Mouse (Mus musculus) embryonic facial prominence, embryonic 15.5 days (tissue): ENCODE measurements around the gene Gm9732. TPM values are rescaled to one million over a fixed set of nuclear protein-coding genes. Genes with fewer than 3 reads are reported as not detected.
"Not testable (repeated sequence)": the region's sequence is repeated elsewhere in the genome, so short reads cannot be mapped to it uniquely, and the experiment has no call there.

Experiments
- ATAC-seq: fragments of 200-750 bp; cut with Nextera tagmentation; 2 replicates; pipeline ENCODE4 v1.8.0; 2017; ENCODE audit warnings: low read depth, moderate TSS enrichment; ENCODE audit not compliant: insufficient number of reproducible peaks, low FRiP score, low TSS enrichment
- H3K27ac ChIP-seq: fragments of 300-500 bp; sonication (generic); replicated peaks from 2 replicates; pipeline ENCODE4 v1.5.1; 2015; ENCODE audit warnings: mild to moderate bottlenecking, inconsistent platforms
- H3K27me3 ChIP-seq: fragments of 300-500 bp; sonication (generic); 2 replicates; pipeline ENCODE4 v1.6.1; 2015; ENCODE audit warnings: inconsistent platforms
- H3K36me3 ChIP-seq: fragments of 300-500 bp; sonication (generic); 2 replicates; pipeline ENCODE4 v1.6.1; 2015; ENCODE audit warnings: mild to moderate bottlenecking, inconsistent platforms
- H3K4me1 ChIP-seq: fragments of 300-500 bp; sonication (generic); 2 replicates; pipeline ENCODE4 v1.6.1; 2015; ENCODE audit warnings: inconsistent platforms
- H3K4me2 ChIP-seq: fragments of 300-500 bp; sonication (generic); replicated peaks from 2 replicates; pipeline ENCODE4 v1.6.1; 2015; ENCODE audit warnings: mild to moderate bottlenecking, inconsistent platforms
- H3K4me3 ChIP-seq: fragments of 300-500 bp; sonication (generic); replicated peaks from 2 replicates; pipeline ENCODE4 v1.5.1; 2015; ENCODE audit warnings: mild to moderate bottlenecking, inconsistent platforms
- H3K9ac ChIP-seq: fragments of 300-500 bp; sonication (generic); 2 replicates; pipeline ENCODE4 v1.6.1; 2015; ENCODE audit warnings: inconsistent platforms
- H3K9me3 ChIP-seq: fragments of 300-500 bp; sonication (generic); replicated peaks from 2 replicates; pipeline ENCODE4 v1.6.1; 2016; ENCODE audit warnings: inconsistent platforms
- WGBS: fragments of 180-500 bp; shearing (Covaris S2); methylation state at CpG from one replicate; pipeline ENCODE4 v1.1.7; 2015; 5-methylcytosine and 5-hydroxymethylcytosine counted together
- polyA plus RNA-seq: library from polyadenylated mRNA; unstranded; fragments of >200 nt; fragmentation: Nextera tagmentation; extraction: Ambion mirVana; gene quantifications from 2 replicates; pipeline ENCODE4 v1.2.1, GENCODE M21; 2015

Gm9732 gene
- polyA plus RNA-seq, 1 experiment from 2014 or later: not detected

DNA sequence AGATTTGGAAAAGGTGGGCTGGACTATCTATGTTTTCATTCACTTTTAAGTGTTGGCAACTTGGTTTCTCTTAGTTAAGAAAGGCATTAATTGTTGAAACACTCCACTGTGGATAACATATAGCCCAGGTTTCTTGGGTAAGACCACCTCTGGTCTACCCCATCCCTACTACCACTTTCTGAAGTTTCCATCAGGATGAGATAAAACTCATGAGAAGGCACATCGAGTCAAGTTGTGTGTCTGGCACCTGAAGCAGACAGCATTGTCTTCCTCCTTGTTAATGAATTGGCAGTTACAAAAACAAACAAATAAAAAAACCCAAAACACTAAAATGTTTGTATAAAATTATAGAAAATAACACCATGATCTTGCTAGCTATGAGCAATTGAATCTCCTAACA lies 916 bp downstream of the Gm9732 start:
- not testable (repeated sequence) for H3K27me3 ChIP-seq, H3K4me2 ChIP-seq, H3K4me3 ChIP-seq, H3K9ac ChIP-seq, H3K36me3 ChIP-seq, H3K27ac ChIP-seq, H3K4me1 ChIP-seq, H3K9me3 ChIP-seq, ATAC-seq
- 66% methylated on average over 1 of the region's 1 CpGs for WGBS

DNA sequence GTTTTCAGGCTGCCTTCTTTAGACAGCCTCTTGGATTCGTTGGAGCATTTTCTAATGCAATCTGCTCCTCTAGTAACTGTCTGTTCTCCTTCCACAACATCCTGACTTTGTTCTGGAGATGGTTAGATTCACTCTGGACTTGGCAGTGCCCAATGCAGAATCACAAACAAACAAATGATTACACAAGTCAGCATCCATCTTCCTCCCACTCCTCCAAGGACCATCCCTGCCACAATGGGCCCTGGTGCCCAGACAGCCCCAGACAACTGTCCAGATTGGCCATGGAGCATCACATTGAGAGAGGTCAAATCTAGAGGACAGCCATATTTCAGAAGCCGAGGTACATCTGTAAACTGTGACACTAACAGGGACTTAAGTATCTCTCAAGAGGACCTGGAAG lies 2.6 kb downstream of the Gm9732 start:
- not testable (repeated sequence) for ATAC-seq, H3K27ac ChIP-seq, H3K4me2 ChIP-seq, H3K9ac ChIP-seq, H3K36me3 ChIP-seq, H3K4me3 ChIP-seq, H3K9me3 ChIP-seq, H3K27me3 ChIP-seq, H3K4me1 ChIP-seq
- 65% methylated on average over 2 of the region's 2 CpGs for WGBS

DNA sequence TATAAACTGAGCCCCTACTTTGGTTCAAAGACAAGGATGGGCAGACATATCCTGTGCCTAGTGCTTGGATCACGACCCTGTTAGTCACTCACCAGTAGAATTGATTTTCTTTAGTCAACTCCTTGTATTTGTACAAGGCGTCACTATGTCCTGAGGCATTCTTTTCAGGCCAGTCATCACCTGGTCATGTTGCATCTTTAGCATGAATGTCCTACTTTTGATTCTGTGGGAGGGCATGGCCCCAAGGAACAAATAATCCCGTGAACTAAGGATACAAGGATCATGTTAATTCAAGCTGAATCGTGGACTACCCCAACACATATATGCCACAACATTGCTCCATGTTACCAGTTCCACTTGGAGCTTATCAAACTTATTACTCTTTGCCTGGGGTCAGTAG lies 3.3 kb downstream of the Gm9732 start:
- 70% methylated on average over 4 of the region's 4 CpGs for WGBS

DNA sequence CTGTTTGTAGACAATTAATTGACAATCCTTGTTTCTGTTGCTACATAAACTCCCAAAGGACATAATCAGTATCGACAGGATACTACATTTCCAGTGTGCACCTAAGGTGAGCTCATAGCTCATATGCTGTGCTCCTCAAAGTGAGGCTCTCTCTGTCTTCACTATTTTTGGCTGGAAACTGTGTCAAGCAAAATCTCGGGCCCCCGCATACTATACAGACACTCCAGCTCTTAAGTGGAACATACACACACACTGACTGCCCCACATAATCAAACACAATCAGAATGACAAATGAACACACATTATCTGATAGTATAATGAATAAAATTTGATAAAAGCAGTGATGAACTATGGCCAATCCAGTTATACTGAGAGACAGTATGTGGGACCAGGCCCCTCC lies 3.8 kb downstream of the Gm9732 start:
- not testable (repeated sequence) for ATAC-seq, H3K9ac ChIP-seq, H3K36me3 ChIP-seq, H3K27me3 ChIP-seq, H3K9me3 ChIP-seq, H3K4me2 ChIP-seq, H3K4me1 ChIP-seq, H3K27ac ChIP-seq, H3K4me3 ChIP-seq
- WGBS: 92% methylated on average over 3 of the region's 3 CpGs

More for the DNA sequence above, 3.3 kb downstream of the Gm9732 start:
- H3K4me1 ChIP-seq, H3K9me3 ChIP-seq, ATAC-seq, H3K9ac ChIP-seq, H3K27ac ChIP-seq, H3K4me3 ChIP-seq, H3K4me2 ChIP-seq, H3K27me3 ChIP-seq, H3K36me3 ChIP-seq: not testable (repeated sequence)

DNA sequence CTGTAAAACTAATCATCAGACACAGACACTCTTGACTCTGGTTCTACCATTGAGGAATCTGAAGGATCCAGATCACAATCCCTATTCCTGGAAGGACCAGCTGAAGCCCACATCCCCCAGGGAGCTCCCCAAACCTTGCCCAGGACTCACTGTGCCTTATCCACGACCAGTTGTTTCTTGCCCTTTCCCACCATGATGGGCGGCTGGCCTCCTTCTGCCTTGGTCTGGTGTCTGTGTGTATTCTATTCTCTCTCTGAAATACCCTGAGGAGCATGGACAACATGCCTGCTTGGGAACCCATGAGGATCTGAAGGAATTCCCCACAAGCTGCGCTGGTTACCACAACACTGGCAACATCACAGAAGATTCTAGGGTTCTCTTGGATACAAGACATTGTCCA lies 18.7 kb downstream of the Gm9732 start, which contains the start of gene Gm8127:
TSS of gene Gm8127 (minus strand) at position 330 of the 400 bp plus-strand sequence.
- WGBS: 78% methylated on average over 3 of the region's 3 CpGs
- not testable (repeated sequence) for H3K4me1 ChIP-seq, H3K4me2 ChIP-seq

DNA sequence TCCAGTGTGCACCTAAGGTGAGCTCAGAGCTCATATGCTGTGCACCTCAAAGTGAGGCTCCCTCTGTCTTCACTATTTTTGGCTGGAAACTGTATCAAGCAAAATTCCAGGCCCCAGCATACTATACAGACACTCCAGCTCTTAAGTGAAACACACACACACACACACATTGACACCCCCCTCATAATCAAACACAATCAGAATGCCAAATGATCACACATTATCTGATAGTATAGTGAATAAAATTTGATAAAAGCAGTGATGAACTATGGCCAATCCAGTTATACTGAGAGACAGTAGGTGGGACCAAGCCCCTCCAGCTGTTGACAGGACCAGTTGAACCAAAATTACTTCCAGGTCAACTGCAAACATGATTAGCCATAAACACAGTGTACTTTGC lies 44.7 kb downstream of the Gm9732 start:
- not testable (repeated sequence) for H3K4me2 ChIP-seq, H3K4me1 ChIP-seq, H3K4me3 ChIP-seq, H3K27ac ChIP-seq, H3K9me3 ChIP-seq, H3K9ac ChIP-seq, H3K36me3 ChIP-seq, ATAC-seq, H3K27me3 ChIP-seq

More for the DNA sequence above, 18.7 kb downstream of the Gm9732 start, which contains the start of gene Gm8127:
- H3K27me3 ChIP-seq, H3K36me3 ChIP-seq, H3K9me3 ChIP-seq, H3K9ac ChIP-seq, H3K4me3 ChIP-seq, ATAC-seq, H3K27ac ChIP-seq: not testable (repeated sequence)

DNA sequence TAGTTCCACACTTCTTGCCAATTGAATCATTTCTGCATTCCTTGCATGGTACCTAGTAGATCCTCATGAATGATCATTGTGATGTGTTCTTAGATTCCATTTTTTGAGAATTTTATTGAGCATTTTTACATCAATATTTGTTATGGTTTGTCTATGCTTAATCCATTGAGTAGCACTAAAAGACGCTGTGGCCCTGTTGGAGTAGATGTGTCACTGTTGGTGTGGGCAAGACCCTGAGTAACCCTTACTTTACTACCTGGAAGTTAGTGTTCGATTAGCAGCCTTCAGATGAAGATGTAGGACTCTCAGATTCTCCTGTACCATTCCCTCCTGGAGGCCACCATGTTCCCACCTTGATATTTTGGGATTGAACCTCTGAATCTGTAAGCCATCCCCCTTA lies 53.8 kb downstream of the Gm9732 start:
- not testable (repeated sequence) for H3K9ac ChIP-seq, ATAC-seq, H3K27ac ChIP-seq, H3K9me3 ChIP-seq, H3K4me1 ChIP-seq, H3K4me3 ChIP-seq, H3K27me3 ChIP-seq, H3K36me3 ChIP-seq, H3K4me2 ChIP-seq
- WGBS: 52% methylated on average over 2 of the region's 2 CpGs

DNA sequence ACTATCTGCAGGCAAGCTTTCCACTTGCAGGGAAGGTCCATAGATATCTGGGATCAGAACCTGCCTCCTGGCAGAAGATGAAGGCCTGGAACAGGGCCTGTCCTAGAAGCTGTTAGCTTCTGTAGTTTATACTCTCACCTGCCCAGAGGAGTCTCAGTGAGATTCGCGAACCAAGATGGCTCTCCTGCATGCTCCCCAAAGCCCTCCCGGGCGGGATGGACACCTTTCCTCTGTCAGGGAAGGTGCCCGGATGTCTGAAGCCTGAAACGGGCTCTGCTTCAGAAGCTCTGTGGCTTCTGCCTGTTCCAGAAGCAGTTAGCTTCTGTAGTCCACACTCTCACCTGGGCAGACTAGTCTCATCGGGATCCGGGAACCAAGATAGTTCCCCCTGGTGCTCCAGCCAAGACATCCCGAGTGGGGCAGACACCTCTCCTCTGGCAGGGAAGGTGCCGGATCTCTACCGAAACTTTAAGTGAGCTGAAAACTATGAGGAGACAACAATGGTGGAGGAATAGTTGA lies 56.6 kb downstream of the Gm9732 start:
- not testable (repeated sequence) for H3K9me3 ChIP-seq, H3K4me2 ChIP-seq, H3K36me3 ChIP-seq, H3K4me1 ChIP-seq, H3K27ac ChIP-seq, H3K9ac ChIP-seq, H3K27me3 ChIP-seq, ATAC-seq, H3K4me3 ChIP-seq
- WGBS: 89% methylated on average over 11 of the region's 11 CpGs

DNA sequence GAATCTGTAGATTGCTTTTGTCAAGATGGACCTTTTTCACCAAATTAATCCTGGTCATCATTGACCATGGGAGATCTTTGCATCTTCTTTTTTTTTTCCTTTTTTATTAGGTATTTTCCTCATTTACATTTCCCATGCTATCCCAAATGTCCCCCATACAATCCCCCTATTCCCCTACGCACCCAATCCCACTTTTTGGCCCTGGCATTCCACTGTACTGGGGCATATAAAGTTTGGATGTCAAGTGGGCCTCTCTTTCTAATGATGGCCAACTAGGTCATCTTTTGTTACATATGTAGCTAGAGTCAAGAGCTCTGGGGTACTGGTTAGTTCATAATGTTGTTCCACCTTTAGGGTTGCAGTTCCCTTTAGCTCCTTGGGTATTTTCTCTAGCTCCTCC lies 62.8 kb downstream of the Gm9732 start:
- H3K4me2 ChIP-seq, H3K27me3 ChIP-seq, H3K27ac ChIP-seq, H3K9me3 ChIP-seq, ATAC-seq, H3K36me3 ChIP-seq, H3K9ac ChIP-seq, H3K4me3 ChIP-seq, H3K4me1 ChIP-seq: not testable (repeated sequence)
- WGBS: 72% methylated on average over 1 of the region's 1 CpGs

DNA sequence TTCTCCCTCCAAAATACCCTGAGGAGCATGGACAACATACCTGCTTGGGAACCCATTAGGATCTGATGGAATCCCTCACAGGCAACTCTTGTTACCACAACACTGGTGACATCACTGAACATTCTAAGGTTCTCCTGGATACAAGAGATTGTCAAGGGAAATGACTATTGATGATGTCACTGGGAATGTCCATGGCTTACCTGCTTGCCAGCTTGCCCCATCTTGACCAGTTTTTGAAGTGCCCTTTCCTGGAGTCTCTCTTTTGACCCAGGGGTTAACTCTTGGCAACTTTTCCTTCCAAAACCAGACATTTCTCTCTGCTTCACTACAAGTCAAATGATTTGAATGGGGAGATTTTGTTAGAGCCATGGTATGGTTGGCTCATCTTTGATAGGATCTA lies 72.9 kb downstream of the Gm9732 start, which contains the start of gene 1700001F09Rik:
TSS of gene 1700001F09Rik (minus strand) at position 101 of the 400 bp plus-strand sequence.
- not testable (repeated sequence) for H3K36me3 ChIP-seq, H3K27ac ChIP-seq, H3K9ac ChIP-seq, H3K27me3 ChIP-seq, ATAC-seq, H3K4me3 ChIP-seq, H3K4me1 ChIP-seq, H3K9me3 ChIP-seq, H3K4me2 ChIP-seq

DNA sequence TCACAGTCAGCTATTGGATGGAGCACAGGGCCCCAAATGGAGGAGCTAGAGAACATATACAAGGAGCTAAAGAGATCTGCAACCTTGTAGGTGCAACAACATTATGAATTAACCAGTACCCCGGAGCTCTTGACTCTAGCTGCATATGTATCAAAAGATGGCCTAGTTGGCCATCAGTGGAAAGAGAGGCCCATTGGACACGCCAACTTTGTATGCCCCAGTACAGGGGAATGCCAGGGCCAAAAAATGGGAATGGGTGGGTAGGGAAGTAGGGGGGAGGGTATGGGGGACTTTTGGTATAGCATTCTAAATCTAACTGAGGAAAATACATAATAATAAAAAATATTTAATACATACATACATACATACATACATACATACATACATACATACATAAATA lies 78.1 kb downstream of the Gm9732 start:
- H3K9ac ChIP-seq, H3K9me3 ChIP-seq, ATAC-seq, H3K36me3 ChIP-seq, H3K4me2 ChIP-seq, H3K4me3 ChIP-seq, H3K4me1 ChIP-seq, H3K27me3 ChIP-seq, H3K27ac ChIP-seq: not testable (repeated sequence)
- 94% methylated on average over 2 of the region's 2 CpGs for WGBS
